Mouse (Mus musculus) heart, embryonic 10.5 days (tissue): ENCODE results near the gene Ptprh. TPM values are rescaled to one million over a fixed set of nuclear protein-coding genes. Genes with fewer than 3 reads are reported as not detected.

Source experiments
- DNase-seq: peaks from one replicate; pipeline ENCODE4 v3.0.0-alpha.2; 2017; ENCODE audit warnings: low spot score
- H3K27ac ChIP-seq: fragments of 300-500 bp; sonication (generic); 2 replicates; pipeline ENCODE4 v1.5.1; 2016; ENCODE audit warnings: mild to moderate bottlenecking
- H3K27me3 ChIP-seq: fragments of 300-500 bp; sonication (generic); 2 replicates; pipeline ENCODE4 v1.6.1; 2016; ENCODE audit warnings: mild to moderate bottlenecking; ENCODE audit not compliant: poor library complexity, insufficient read depth, severe bottlenecking
- H3K36me3 ChIP-seq: fragments of 300-500 bp; sonication (generic); 2 replicates; pipeline ENCODE4 v1.6.1; 2016; ENCODE audit warnings: mild to moderate bottlenecking, moderate library complexity
- H3K4me1 ChIP-seq: fragments of 300-500 bp; sonication (generic); 2 replicates; pipeline ENCODE4 v1.6.1; 2016; ENCODE audit warnings: mild to moderate bottlenecking
- H3K4me3 ChIP-seq: fragments of 300-500 bp; sonication (generic); 2 replicates; pipeline ENCODE4 v1.5.1; 2016; ENCODE audit warnings: mild to moderate bottlenecking, moderate library complexity
- H3K9me3 ChIP-seq: fragments of 300-500 bp; sonication (generic); 2 replicates; pipeline ENCODE4 v1.6.1; 2016; ENCODE audit warnings: mild to moderate bottlenecking, moderate library complexity
- WGBS: fragments of 180-500 bp; shearing (Covaris S2); methylation state at CpG from one replicate; pipeline ENCODE4 v1.1.7; 2016; 5-methylcytosine and 5-hydroxymethylcytosine counted together
- polyA plus RNA-seq: library from polyadenylated mRNA; unstranded; fragments of >200 nt; fragmentation: Nextera tagmentation; extraction: Ambion mirVana; gene quantifications from 2 replicates; pipeline ENCODE4 v1.2.1, GENCODE M21; 2016

The Ptprh gene
- polyA plus RNA-seq, 1 experiment from 2014 or later: not detected

DNA sequence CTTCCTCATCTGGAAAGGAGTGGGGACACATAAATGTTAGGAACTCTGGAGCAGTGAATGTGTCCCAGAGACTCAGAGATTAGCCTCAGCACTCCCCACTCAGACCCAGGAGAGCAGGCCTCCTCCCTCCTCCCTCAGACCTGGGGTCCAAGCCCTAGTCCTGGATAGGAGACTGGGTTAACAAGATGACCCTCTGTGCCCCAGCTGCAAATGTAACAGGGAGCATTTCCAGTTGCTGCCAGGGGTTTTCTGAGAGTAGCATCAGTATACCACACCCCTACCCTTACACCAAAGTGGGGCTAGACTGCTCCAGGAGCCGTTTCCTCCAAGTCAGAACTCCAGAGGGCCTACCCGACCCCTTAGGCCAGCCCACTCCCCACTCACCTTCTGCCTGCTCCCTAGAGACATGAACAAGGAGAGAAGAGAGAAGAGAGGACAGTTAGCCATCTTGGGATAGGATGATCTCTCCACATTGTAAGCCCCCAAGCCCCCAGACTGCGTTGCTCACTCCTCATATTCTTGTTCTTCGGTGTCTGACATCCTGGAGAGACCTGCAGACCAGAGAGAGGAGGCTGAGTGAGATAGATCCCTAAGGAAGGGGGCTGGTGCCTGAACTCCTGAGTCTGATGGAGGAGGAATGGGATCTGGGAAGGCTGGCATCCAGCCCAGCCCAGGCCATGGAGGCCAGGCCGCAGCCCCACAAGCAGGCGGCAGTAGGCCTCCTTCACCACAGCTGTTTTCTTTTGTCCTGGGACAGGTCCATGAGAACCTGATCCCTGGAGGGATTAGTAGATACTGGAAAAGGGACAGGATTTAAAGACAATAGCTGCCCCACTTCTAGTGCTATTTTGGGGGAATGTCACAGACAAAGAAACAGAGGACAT lies 89.8 kb downstream of the Ptprh start:
- Histone ChIP-seq H3K9me3 (no peaks in the 10 kb centered on the region), H3K27ac (peak overlapping the region; percentile 87), H3K4me3 (peak overlapping the region; percentile 37), H3K27me3 (no peaks in the 10 kb centered on the region), H3K36me3 (peaks cover 11% of the 10 kb centered on the region), H3K4me1 (peaks cover 84% of the 10 kb centered on the region)
- 52% methylated on average over 6 of the region's 6 CpGs for WGBS
- DNase-seq: no peak

DNA sequence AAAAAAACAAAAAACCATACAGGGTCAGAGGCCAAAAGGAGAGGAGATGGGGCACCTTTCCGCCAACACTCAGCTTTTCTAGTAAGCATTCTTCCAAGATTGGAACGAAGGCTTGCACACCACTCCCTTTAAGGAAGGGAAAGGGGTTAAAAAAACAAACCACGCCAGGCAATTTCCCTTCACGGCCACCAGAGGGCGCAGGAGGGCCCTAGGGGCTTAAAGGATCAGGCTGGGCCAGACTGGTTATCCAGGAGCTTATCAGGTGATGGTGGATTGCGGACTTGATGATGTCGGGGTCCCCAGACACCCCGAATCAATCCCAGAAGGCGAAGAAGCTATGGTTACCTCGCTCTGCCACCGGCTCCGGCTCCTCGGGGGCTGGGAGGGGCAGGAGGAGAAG lies 90.6 kb downstream of the Ptprh start:
- Histone ChIP-seq H3K27ac (peak overlapping the region; percentile 87; the same call in 1 of the 2 replicates), H3K4me1 (peaks cover 82% of the 10 kb centered on the region), H3K9me3 (no peaks in the 10 kb centered on the region), H3K27me3 (no peaks in the 10 kb centered on the region), H3K36me3 (peaks cover 9% of the 10 kb centered on the region), H3K4me3 (peak overlapping the region; percentile 37)
- 21% methylated on average over 13 of the region's 13 CpGs for WGBS
- no peak for DNase-seq

DNA sequence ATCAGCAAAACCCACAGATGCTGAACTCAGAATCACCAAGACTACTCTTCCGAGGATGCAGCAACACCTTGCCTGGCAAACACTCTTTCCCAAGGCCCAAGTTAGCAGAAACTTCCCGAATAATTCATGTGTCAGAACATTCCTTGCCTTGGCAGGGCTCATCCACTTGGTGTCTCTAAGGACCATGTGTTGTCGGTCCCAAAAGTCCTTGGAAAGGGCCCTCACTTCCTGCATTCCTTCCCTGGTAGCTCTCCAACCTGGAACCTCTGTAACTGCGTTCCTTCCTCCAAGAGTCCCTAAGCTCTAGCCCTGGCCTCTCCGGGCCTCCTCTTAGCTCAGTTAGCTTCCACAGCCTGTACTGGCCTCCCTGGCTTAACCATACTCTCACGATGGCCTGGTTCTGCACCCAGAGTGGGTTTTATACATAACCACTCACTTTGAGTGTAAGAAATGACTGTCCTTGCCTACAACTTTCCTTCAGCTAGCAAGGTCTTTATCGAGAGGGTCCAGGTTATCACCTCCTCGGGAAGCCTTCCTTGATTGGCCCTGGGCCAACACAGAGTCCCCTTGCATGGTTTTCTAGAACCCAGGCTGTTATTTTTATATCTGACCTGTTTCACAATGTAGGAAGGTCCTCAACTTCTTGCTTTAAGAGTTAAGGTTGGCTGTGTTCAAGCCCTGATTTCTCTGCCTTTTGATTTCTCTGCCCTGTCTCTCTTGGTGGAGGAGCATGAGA lies 92.2 kb downstream of the Ptprh start:
- no peaks in the 10 kb centered on the region for H3K27me3 ChIP-seq
- peak overlapping the region; percentile 29; the same call in 1 of the 2 replicates for H3K4me3 ChIP-seq
- peaks cover 10% of the 10 kb centered on the region; the same call in 1 of the 2 replicates for H3K36me3 ChIP-seq
- H3K27ac ChIP-seq: peak overlapping the region; percentile 72
- peaks cover 74% of the 10 kb centered on the region for H3K4me1 ChIP-seq
- WGBS: 58% methylated on average over 8 of the region's 8 CpGs
- H3K9me3 ChIP-seq: no peaks in the 10 kb centered on the region
- no peak for DNase-seq

DNA sequence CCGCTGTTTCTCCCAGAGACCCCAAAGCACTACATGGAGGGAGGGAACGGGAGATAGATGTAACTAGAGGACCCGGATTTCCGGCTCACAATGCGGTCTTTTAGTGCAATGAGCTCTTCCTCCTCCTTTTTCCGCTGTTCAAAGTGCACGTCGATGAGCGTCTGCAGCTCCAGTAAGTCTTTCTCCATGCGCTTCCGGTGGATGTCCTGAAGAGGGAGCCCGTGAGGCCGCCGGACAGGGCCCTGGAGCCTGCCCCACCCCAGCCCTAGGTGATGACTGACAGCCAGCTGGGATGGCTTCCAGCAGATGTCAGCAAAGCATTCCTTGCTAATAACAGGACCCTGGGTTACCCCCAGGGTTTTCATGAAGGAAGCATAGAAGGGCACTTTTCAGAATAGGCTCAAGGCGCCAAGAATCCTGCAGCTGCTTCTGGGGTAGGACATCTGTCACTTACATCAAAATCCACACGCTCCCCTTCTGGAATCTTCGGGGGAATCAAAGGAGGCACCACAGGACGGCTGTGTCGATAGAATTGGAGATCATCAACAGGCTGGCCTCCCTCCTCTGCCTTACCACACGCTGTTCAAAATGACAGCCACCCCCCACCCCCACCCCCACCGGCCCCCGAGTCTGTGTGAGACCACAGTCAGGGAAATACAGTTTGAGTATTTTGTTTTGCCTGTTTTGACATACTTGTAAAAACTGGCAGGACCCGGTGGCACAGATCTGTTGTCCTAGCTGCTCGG lies 93.8 kb downstream of the Ptprh start:
- no peaks in the 10 kb centered on the region for H3K27me3 ChIP-seq
- H3K9me3 ChIP-seq: no peaks in the 10 kb centered on the region
- WGBS: 13% methylated on average over 24 of the region's 24 CpGs
- H3K36me3 ChIP-seq: peaks cover 10% of the 10 kb centered on the region; the same call in 1 of the 2 replicates
- peaks cover 60% of the 10 kb centered on the region for H3K4me1 ChIP-seq
- peak; percentile 96 for DNase-seq
- H3K27ac ChIP-seq: peak overlapping the region; percentile 68
- H3K4me3 ChIP-seq: peak overlapping the region; percentile 31

DNA sequence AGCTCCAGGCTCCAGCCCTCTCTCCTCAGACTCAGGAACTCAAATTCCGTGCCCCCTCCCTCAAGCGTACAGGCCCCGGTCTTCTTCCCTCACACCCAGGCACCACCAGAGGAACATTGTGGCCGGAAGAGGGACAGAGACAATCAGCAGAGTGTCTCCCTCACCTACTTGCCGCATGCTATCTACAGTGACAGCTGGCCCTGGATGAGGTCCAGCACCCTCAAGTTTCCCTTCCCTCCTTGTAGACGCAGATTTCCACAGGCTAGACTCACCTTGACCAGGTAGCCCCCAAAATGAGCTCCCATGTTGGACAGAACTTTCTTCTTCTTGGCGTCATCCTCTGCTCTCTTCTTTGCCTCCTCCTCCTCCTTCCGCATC lies 95.1 kb downstream of the Ptprh start:
- no peak for DNase-seq
- Histone ChIP-seq H3K27ac (peak overlapping the region; percentile 29; the same call in 1 of the 2 replicates), H3K4me3 (no peak overlapping the region), H3K4me1 (peaks cover 54% of the 10 kb centered on the region), H3K27me3 (no peaks in the 10 kb centered on the region), H3K36me3 (peaks cover 10% of the 10 kb centered on the region; the same call in 1 of the 2 replicates), H3K9me3 (no peaks in the 10 kb centered on the region)
- 76% methylated on average over 8 of the region's 8 CpGs for WGBS

DNA sequence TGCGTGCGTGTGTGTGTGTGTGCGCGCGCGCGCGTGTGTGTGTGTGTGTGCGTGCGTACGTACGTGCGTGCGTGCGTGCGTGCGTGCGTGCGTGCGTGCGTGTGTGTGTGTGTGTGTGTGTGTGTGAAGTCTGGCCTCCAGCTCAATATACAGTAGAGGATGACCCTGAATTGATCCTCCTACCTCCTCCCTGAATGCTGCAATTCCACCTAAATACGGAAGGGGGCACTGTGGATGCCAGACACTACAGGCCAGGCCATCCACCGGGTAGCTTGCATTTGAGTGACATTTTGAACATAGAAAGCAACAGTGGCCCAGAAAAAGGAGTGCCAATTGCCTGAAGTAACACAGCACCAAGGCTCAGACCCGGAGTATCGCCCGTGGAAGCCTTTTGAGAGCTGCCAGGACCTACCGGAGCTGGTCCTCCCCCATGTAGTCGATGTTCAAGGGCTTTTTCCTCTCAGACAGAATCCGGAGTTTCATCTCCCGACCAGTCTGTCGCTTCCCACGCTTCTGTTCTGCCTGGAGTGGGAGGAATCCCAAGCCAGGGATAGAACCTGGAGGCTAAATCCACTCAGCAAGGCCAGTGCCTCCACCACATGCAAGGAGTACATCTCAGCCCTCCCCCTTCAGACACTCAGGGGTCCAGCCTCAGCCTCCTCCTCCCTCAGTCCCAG lies 95.6 kb downstream of the Ptprh start:
- H3K27ac ChIP-seq: 0 out of 2 replicates have a peak overlapping the region, but pooled peaks have one; percentile 29
- no peak overlapping the region for H3K4me3 ChIP-seq
- H3K9me3 ChIP-seq: no peaks in the 10 kb centered on the region
- H3K27me3 ChIP-seq: no peaks in the 10 kb centered on the region
- DNase-seq: no peak
- 74% methylated on average over 32 of the region's 32 CpGs for WGBS
- H3K4me1 ChIP-seq: peaks cover 49% of the 10 kb centered on the region
- H3K36me3 ChIP-seq: peaks cover 10% of the 10 kb centered on the region; the same call in 1 of the 2 replicates

DNA sequence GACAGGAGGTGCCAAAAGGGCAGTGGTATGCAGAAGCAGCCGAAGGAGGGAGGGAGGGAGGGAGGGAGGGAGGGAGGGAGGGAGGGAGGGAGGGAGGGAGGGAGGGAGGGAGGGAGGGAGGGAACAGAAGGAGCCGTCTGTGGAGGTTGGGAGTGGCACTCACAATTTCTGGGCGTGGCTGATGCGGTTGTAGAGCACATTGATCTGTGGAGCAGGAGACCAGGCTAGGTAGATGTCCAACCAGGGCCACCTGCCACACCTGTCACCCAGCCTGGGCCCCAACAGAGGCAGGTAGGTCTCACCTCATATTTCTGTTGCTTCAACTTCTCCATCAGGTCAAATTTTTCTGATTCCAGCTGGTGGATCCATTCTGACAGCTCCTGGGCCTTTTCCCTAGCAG lies 96.6 kb downstream of the Ptprh start:
- no peak for DNase-seq
- no peaks in the 10 kb centered on the region for H3K27me3 ChIP-seq
- H3K9me3 ChIP-seq: no peaks in the 10 kb centered on the region
- WGBS: 62% methylated on average over 3 of the region's 4 CpGs
- peaks cover 10% of the 10 kb centered on the region; the same call in 1 of the 2 replicates for H3K36me3 ChIP-seq
- H3K27ac ChIP-seq: no peak overlapping the region
- H3K4me1 ChIP-seq: peaks cover 44% of the 10 kb centered on the region
- H3K4me3 ChIP-seq: no peak overlapping the region

DNA sequence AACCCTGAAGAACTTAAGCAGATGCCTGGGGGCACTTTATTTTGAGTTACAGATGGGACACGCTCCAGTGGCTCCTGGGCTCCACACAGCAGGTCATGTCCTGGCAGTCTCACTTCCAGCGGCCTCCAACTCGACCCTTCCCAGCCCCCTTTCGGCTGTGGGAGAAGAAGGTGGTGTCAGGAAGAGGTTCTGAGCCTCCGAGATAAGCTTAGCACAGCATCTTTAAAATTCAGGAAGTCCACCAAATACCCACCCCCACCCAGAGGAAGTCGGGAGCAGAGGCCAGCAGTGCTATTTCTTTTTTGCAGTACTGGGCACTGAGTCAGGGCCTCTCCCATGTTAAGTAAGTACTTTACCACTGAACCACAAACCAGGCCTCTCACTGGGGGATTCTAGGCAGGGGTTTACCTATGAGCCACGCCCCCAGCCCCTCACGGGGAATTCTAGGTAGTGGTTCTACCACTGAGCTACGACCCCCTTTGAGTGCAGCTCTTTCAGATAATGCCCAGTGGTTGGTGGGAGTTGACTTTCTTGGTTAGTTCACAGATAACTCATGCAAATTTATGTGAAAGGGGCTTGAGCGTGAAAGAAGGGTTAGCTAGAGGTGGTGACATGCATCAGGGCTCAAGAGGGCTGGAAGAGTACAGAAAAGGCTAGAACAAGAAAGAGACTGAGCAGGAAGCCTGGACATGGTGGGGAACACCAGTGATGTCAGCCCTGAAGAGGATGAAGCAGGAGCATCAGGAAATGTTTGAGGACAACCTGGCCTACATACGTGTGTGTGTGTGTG lies 99.0 kb downstream of the Ptprh start:
- H3K27ac ChIP-seq: peak overlapping the region; percentile 49
- DNase-seq: no peak
- 45% methylated on average over 11 of the region's 11 CpGs for WGBS
- no peaks in the 10 kb centered on the region for H3K9me3 ChIP-seq
- no peaks in the 10 kb centered on the region for H3K27me3 ChIP-seq
- H3K4me1 ChIP-seq: peaks cover 27% of the 10 kb centered on the region
- H3K36me3 ChIP-seq: peaks cover 10% of the 10 kb centered on the region; the same call in 1 of the 2 replicates
- H3K4me3 ChIP-seq: no peak overlapping the region

DNA sequence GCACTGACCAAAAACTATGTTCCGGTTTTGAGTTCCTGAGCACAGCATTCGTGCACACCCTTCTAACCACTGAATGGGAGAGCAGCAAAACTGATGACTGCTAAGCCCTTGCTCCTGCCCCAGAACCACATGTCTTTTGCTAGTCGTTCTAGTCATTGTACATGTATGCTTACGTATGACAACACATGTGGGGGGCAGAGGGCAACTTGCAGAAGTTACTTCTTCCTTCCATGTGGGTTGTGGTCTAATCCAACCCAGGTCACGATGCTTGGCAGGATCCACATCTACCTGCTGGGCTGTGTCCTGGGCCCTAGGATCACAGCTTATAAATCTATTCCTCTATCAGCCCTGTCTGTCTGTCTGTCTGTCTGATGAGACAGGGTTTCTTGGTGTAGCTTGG lies 100.0 kb downstream of the Ptprh start:
- Histone ChIP-seq H3K4me1 (peaks cover 28% of the 10 kb centered on the region), H3K4me3 (no peak overlapping the region), H3K36me3 (peaks cover 10% of the 10 kb centered on the region; the same call in 1 of the 2 replicates), H3K27me3 (no peaks in the 10 kb centered on the region), H3K27ac (no peak overlapping the region), H3K9me3 (no peaks in the 10 kb centered on the region)
- no peak for DNase-seq
- WGBS: 81% methylated on average over 5 of the region's 5 CpGs

DNA sequence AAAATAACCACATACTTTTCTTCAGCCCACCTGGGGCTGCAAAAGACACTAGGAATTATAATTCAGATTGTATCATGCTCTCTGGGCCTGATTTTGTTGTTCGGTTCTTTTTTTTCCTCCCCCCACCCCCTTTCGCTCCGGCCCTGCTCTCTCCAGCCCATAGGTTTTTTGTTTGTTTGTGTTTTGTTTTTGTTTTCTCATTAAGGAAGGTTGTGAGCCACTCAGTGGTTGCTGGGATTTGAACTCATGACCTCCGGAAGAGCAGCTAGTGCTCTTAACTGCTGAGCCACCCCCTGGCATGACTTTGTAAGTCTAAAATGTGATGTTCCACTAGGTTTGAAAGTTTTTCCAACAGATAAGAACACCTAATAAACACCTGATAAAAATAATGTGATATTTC lies 100.7 kb downstream of the Ptprh start:
- Histone ChIP-seq H3K4me3 (no peak overlapping the region), H3K9me3 (no peaks in the 10 kb centered on the region), H3K27me3 (no peaks in the 10 kb centered on the region), H3K27ac (no peak overlapping the region), H3K4me1 (peaks cover 32% of the 10 kb centered on the region), H3K36me3 (peaks cover 4% of the 10 kb centered on the region; the same call in 1 of the 2 replicates)
- 75% methylated on average over 4 of the region's 4 CpGs for WGBS
- no peak for DNase-seq

DNA sequence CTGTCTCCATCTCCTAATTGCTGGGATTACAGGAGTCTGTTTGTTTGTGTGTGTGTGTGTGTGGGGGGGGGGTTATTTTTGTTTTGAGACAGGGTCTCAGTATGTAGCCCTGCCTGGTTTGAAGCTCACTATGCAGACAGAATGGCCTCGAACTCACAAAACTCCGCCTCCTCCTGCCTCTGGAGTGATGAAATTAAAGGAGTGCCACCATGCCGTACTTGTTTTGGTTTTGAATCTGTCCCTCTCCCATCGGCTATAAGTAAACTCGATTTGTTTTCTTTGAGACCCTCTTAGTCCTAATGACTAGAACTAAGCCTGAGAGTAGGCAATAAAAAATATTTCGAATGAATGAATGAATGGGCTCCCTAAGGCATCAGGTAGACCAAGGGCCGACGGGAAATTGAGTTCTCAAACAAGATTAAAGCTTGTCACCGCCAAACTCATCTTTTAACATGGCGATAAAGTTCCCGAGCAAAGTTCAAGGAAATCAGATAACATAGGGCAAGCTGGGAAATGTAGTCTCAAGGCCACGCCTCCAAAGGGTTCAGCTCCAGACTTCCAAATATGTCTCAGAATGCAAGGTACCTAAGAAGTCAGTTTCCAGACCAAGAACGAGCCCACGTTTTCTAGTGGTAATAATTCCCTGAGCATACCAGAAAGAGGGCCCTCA lies 101.3 kb downstream of the Ptprh start:
- Histone ChIP-seq H3K4me1 (peaks cover 37% of the 10 kb centered on the region), H3K4me3 (peak overlapping the region; percentile 94), H3K27ac (peak overlapping the region; percentile 95), H3K9me3 (no peaks in the 10 kb centered on the region), H3K36me3 (peaks cover 2% of the 10 kb centered on the region; the same call in 1 of the 2 replicates), H3K27me3 (no peaks in the 10 kb centered on the region)
- 10% methylated on average over 14 of the region's 14 CpGs for WGBS
- no peak for DNase-seq
